Mouse (Mus musculus): ENCODE results near the gene Them5. TPM values are rescaled to one million over a fixed set of nuclear protein-coding genes. Genes with fewer than 3 reads are reported as not detected.

Them5 gene
- 0.13 TPM in 1 of 2 replicates, not detected in the other for polyA plus RNA-seq (2015; fragmentation: Nextera tagmentation; extraction: Ambion mirVana)

DNA sequence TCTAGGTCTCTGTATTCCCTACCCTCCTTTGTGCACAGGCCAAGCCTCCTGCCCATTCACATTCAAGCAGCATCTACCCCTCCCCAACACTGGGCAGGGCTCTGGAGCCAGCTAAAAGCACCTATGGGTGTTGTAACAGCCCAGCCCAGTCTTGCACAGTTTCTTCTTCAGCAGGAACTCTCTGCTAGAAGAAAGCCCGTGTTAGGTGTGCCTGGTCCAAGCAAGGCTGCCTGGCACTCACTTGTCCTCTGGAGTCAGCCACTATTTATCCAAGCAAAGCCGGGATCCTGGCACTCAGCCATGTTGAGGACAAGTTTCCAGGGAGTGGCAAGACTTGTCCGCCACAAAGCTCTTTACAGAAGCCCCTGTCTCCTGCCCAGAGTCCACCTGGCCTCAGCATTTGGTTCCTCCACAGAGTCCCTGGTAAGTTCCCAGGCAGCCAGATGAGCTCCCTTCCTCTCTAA lies at the start of gene Them5:
TSS of gene Them5 (plus strand) at position 141 of the 464 bp plus-strand sequence.
- Histone ChIP-seq H3K36me3 (no peaks in the 10 kb centered on the region), H3K9me3 (no peaks in the 10 kb centered on the region), H3K9ac (no peak within 1 kb of the TSS), H3K4me3 (no peak within 1 kb of the TSS), H3K27ac (no peak within 1 kb of the TSS), H3K4me2 (no peak within 1 kb of the TSS), H3K4me1 (replicated peaks) (peaks cover 14% of the 10 kb centered on the region), H3K27me3 (no peaks in the 10 kb centered on the region)
- peak; percentile 32; the same call in 1 of the 2 replicates for ATAC-seq (ENCODE audit: low FRiP score)
- WGBS = 53% methylated on average over 3 of the region's 3 CpGs

DNA sequence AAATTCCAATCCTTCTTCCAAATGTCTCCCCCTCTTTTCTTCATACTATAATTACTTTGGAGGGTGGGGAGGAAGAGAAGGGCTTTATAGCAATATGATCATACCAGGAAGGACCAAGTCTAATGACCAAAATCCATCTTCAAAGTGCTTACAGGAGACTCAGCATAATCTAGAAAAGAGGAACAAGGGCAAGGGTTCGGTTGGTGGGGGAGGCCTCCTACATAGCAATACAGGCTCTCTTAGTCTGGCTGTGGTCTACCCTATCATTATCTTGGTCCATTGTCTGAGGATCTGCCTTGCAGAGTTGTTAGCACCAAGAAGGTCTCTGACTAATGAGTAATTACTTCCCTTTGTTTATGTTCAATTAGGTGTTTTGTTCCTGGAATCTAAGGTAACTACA lies 36.4 kb upstream of the Them5 start:
- Histone ChIP-seq H3K9ac (no peak overlapping the region), H3K27me3 (0 out of 2 replicates have a peak, but pooled peaks cover 3% of the 10 kb centered on the region), H3K9me3 (no peaks in the 10 kb centered on the region), H3K4me2 (no peak overlapping the region), H3K4me1 (replicated peaks) (peaks cover 4% of the 10 kb centered on the region; the same call in 1 of the 2 replicates), H3K27ac (no peak overlapping the region), H3K36me3 (no peaks in the 10 kb centered on the region), H3K4me3 (no peak overlapping the region)
- ATAC-seq (ENCODE audit: low FRiP score) = no peak
- WGBS = 95% methylated on average over 1 of the region's 1 CpGs

- H3K36me3 ChIP-seq = no peaks in the 10 kb centered on the region
- peaks cover 12% of the 10 kb centered on the region; the same call in 1 of the 2 replicates for H3K4me1 ChIP-seq (replicated peaks)
- H3K27me3 ChIP-seq = 0 out of 2 replicates have a peak, but pooled peaks cover 3% of the 10 kb centered on the region
- no peak overlapping the region for H3K4me3 ChIP-seq
- no peak for ATAC-seq (ENCODE audit: low FRiP score)
- no peak overlapping the region for H3K27ac ChIP-seq
- H3K4me2 ChIP-seq = no peak overlapping the region
- H3K9me3 ChIP-seq = no peaks in the 10 kb centered on the region
- no peak overlapping the region for H3K9ac ChIP-seq
Measured at GRCm38 (mm10) chr3:94306975-94307374, 34.9 kb upstream of the Them5 start.

DNA sequence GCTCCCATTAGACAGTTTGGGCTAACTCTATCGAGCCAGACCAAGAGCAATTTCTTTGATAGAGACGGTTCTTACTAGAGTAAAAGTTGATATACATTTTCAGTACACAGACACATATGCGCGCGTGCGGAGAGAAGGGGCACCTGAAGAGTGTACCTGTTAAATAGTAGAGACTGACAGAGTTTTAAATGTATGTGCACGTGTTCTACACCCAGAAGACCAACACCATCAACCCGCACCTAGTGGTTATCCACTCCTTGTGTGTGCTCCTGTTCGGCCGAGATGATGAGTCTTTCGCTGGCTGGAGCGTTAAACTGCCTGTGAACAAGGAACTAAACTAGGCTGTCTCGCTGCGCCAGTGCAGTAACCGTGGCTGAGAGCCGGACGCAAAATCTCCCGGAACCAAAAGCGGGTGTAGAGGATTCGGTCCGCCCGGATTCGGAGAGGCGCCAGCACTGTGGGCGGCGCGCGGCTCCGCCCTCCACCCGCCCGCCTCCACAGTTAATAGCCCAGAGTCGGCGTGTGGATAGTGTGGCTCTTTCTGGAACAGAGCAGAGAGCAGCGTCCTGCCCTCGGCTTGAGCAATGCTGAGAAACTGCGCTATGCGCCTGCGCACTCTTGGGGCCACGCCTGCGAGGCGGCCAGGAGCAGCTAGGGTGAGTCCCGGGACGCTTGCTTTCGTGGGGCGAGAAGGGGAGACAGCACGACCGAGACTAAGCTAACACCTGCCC lies 32.1 kb upstream of the Them5 start, which contains the start of gene Them4:
TSS of gene Them4 (plus strand) at position 457 of the 731 bp plus-strand sequence.
- peak within 1 kb of the TSS; percentile 59 for H3K4me3 ChIP-seq
- peak; percentile 98 for ATAC-seq (ENCODE audit: low FRiP score)
- peak within 1 kb of the TSS; percentile 80 for H3K9ac ChIP-seq
- H3K9me3 ChIP-seq = no peaks in the 10 kb centered on the region
- H3K27me3 ChIP-seq = 0 out of 2 replicates have a peak, but pooled peaks cover 3% of the 10 kb centered on the region
- H3K27ac ChIP-seq = peak within 1 kb of the TSS; percentile 86
- peaks cover 12% of the 10 kb centered on the region; the same call in 1 of the 2 replicates for H3K4me1 ChIP-seq (replicated peaks)
- peak within 1 kb of the TSS; percentile 56 for H3K4me2 ChIP-seq
- H3K36me3 ChIP-seq = no peaks in the 10 kb centered on the region
- WGBS = 2% methylated on average over 47 of the region's 47 CpGs

- Histone ChIP-seq H3K4me3 (peak overlapping the region; percentile 59), H3K9me3 (no peaks in the 10 kb centered on the region), H3K9ac (peak overlapping the region; percentile 80), H3K27me3 (0 out of 2 replicates have a peak, but pooled peaks cover 3% of the 10 kb centered on the region), H3K4me1 (replicated peaks) (peaks cover 12% of the 10 kb centered on the region; the same call in 1 of the 2 replicates), H3K36me3 (no peaks in the 10 kb centered on the region), H3K27ac (peak overlapping the region; percentile 86), H3K4me2 (peak overlapping the region; percentile 56)
- WGBS = 49% methylated on average over 7 of the region's 7 CpGs
- ATAC-seq (ENCODE audit: low FRiP score) = 0 out of 2 replicates have a peak, but pooled peaks have one; percentile 2
Measured at GRCm38 (mm10) chr3:94310491-94310890, 31.4 kb upstream of the Them5 start.

GRCm38 (mm10) chr3:94310911-94311310 lies 31.0 kb upstream of the Them5 start:
- H3K9me3 ChIP-seq = no peaks in the 10 kb centered on the region
- H3K4me2 ChIP-seq = peak overlapping the region; percentile 56
- H3K4me3 ChIP-seq = peak overlapping the region; percentile 59
- H3K4me1 ChIP-seq (replicated peaks) = peaks cover 12% of the 10 kb centered on the region; the same call in 1 of the 2 replicates
- 76% methylated on average over 6 of the region's 6 CpGs for WGBS
- H3K9ac ChIP-seq = peak overlapping the region; percentile 80
- H3K27ac ChIP-seq = no peak overlapping the region
- ATAC-seq (ENCODE audit: low FRiP score) = no peak
- no peaks in the 10 kb centered on the region for H3K36me3 ChIP-seq
- H3K27me3 ChIP-seq = 0 out of 2 replicates have a peak, but pooled peaks cover 3% of the 10 kb centered on the region

DNA sequence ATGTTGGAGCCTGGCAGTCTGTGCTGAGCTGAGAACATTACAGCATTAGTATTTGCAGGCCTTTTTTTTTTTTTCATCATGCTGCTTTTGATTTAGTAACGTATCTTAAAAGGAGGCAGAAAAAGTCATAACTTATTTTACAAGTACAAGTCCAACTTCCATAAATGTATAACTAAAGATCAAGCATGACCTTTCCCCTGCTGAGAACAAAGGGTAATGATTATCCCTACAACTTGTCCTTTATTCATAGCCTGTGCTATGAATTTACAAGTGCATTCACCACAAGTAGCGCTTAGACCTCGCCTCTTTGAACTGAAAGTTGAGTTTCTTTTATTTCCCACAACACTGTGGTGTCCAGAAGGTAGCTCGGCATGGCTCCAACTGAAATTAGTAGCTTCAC lies 30.5 kb upstream of the Them5 start:
- H3K4me1 ChIP-seq (replicated peaks) = peaks cover 12% of the 10 kb centered on the region; the same call in 1 of the 2 replicates
- no peak overlapping the region for H3K27ac ChIP-seq
- H3K36me3 ChIP-seq = no peaks in the 10 kb centered on the region
- H3K4me3 ChIP-seq = peak overlapping the region; percentile 59; the same call in 1 of the 2 replicates
- H3K27me3 ChIP-seq = 0 out of 2 replicates have a peak, but pooled peaks cover 3% of the 10 kb centered on the region
- no peak overlapping the region; the same call in 1 of the 2 replicates for H3K9ac ChIP-seq
- peak overlapping the region; percentile 56 for H3K4me2 ChIP-seq
- H3K9me3 ChIP-seq = no peaks in the 10 kb centered on the region
- 75% methylated on average over 4 of the region's 4 CpGs for WGBS
- ATAC-seq (ENCODE audit: low FRiP score) = no peak

- Histone ChIP-seq H3K4me3 (no peak overlapping the region), H3K36me3 (peaks cover 55% of the 10 kb centered on the region), H3K4me2 (no peak overlapping the region), H3K27ac (no peak overlapping the region), H3K27me3 (no peaks in the 10 kb centered on the region), H3K9me3 (no peaks in the 10 kb centered on the region), H3K9ac (no peak overlapping the region), H3K4me1 (replicated peaks) (no peaks in the 10 kb centered on the region)
- 70% methylated on average over 3 of the region's 3 CpGs for WGBS
- no peak for ATAC-seq (ENCODE audit: low FRiP score)
Measured at GRCm38 (mm10) chr3:94328681-94329080, 13.2 kb upstream of the Them5 start.

DNA sequence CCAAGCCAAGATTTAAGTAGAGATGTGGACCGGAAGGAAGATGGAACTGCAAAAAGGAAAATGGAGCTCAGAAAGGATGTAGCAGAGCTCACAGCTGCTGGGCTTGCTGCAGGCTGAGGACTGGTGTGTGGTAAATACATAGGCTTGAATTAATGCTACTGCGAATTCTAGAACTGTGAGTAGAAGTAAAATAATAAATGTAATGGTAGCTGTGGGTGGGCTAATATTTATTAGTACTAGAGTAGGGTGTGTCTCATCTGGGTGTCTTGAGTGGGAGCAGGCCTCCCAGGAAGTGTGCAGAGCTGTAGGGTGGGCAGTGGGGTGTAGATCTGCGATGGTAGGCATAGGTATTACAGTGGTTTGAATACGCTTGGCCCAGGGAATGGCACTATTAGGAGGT lies 7.5 kb upstream of the Them5 start:
- H3K27ac ChIP-seq = no peak overlapping the region
- no peaks in the 10 kb centered on the region for H3K27me3 ChIP-seq
- 90% methylated on average over 4 of the region's 4 CpGs for WGBS
- no peaks in the 10 kb centered on the region; the same call in 1 of the 2 replicates for H3K9me3 ChIP-seq
- no peak overlapping the region for H3K4me3 ChIP-seq
- peaks cover 23% of the 10 kb centered on the region for H3K36me3 ChIP-seq
- no peak for ATAC-seq (ENCODE audit: low FRiP score)
- no peak overlapping the region for H3K4me2 ChIP-seq
- H3K4me1 ChIP-seq (replicated peaks) = no peaks in the 10 kb centered on the region
- no peak overlapping the region for H3K9ac ChIP-seq

GRCm38 (mm10) chr3:94338522-94338921 lies 3.4 kb upstream of the Them5 start:
- Histone ChIP-seq H3K9me3 (no peaks in the 10 kb centered on the region; the same call in 1 of the 2 replicates), H3K4me1 (replicated peaks) (peaks cover 14% of the 10 kb centered on the region), H3K4me2 (no peak overlapping the region), H3K27me3 (no peaks in the 10 kb centered on the region), H3K27ac (no peak overlapping the region), H3K36me3 (no peaks in the 10 kb centered on the region), H3K4me3 (no peak overlapping the region), H3K9ac (no peak overlapping the region)
- ATAC-seq (ENCODE audit: low FRiP score) = no peak
- 92% methylated on average over 3 of the region's 3 CpGs for WGBS

DNA sequence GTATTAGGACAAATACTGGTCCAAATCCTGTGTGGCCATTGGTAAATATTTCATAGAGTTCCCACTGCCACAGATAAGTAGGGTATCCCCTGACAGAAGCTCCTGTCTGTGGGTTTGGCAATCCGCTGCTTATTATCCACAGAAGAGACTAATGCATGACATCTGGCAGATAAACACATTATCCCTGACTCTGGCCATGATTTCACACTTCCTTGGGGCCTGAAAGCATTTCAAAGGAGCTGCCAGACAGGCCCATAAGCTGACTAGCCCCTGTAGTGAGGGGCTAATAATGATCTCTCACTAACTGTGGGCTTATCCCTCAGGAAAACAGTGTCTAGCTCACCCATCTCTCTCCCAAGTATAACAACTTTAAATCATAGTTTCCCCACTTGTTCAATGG lies 653 bp downstream of the Them5 start:
- 59% methylated on average over 1 of the region's 1 CpGs for WGBS
- no peaks in the 10 kb centered on the region for H3K27me3 ChIP-seq
- ATAC-seq (ENCODE audit: low FRiP score) = no peak
- no peak overlapping the region for H3K9ac ChIP-seq
- H3K9me3 ChIP-seq = no peaks in the 10 kb centered on the region
- H3K4me3 ChIP-seq = no peak overlapping the region
- H3K27ac ChIP-seq = no peak overlapping the region
- H3K36me3 ChIP-seq = no peaks in the 10 kb centered on the region
- H3K4me1 ChIP-seq (replicated peaks) = peaks cover 14% of the 10 kb centered on the region
- H3K4me2 ChIP-seq = no peak overlapping the region

DNA sequence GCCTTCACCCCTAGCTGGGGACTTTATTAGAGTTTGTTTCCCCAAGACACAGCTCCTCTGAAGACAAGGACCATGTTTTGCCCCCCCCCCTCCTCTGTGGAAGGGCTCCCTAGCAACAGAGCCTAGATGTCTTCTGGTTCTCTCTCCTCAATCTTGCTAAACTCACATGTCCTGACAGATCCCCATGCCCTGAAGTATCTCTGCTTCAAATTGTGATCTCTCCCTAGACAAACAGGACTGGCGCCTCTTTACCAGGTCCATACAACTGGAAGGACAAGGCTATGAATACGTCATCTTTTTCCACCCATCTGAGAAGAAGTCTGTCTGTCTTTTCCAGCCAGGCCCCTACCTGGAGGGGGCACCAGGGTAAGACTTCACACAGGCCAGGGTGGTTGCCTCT lies 2.3 kb downstream of the Them5 start:
- Histone ChIP-seq H3K27ac (no peak overlapping the region), H3K36me3 (no peaks in the 10 kb centered on the region), H3K27me3 (no peaks in the 10 kb centered on the region), H3K9me3 (no peaks in the 10 kb centered on the region), H3K4me3 (no peak overlapping the region), H3K4me1 (replicated peaks) (peaks cover 14% of the 10 kb centered on the region), H3K4me2 (no peak overlapping the region), H3K9ac (no peak overlapping the region)
- WGBS = 82% methylated on average over 2 of the region's 2 CpGs
- no peak for ATAC-seq (ENCODE audit: low FRiP score)

Measured in hindbrain, embryonic 13.5 days (tissue).